Mouse (Mus musculus) erythroblast, embryonic 14.5 days (primary cell): ENCODE results near the gene D11Wsu47e.

Experiments used
- GATA1 ChIP-seq: IDR thresholded peaks from 2 replicates; pipeline ENCODE4 v1.6.1; 2012; ENCODE audit warnings: low read length, inconsistent platforms, mixed read lengths
- TAL1 ChIP-seq: IDR thresholded peaks from 3 replicates; pipeline ENCODE4 v1.6.1; 2012; ENCODE audit warnings: low read length, inconsistent platforms, mixed read lengths

GRCm38 (mm10) chr11:113682897-113683626 lies 1.1 kb upstream of the D11Wsu47e start:
- no peak for TF ChIP-seq GATA1
- TF ChIP-seq TAL1 = no peak
